Mouse (Mus musculus): ENCODE results near the gene Aldh3a1. TPM values are rescaled to one million over a fixed set of nuclear protein-coding genes. Genes with fewer than 3 reads are reported as not detected.
"Not testable (repeated sequence)": the region's sequence is repeated elsewhere in the genome, so short reads cannot be mapped to it uniquely, and the experiment has no call there.

Gene Aldh3a1
- polyA plus RNA-seq, 1 experiment: 0.16 TPM

- Histone ChIP-seq H3K36me3 (ENCODE audit: control insufficient read depth, insufficient read depth, low read length) (no peaks in the 10 kb centered on the region), H3K27me3 (ENCODE audit: control insufficient read depth, insufficient read depth, low read length) (no peaks in the 10 kb centered on the region), H3K4me3 (ENCODE audit: low read depth, low read length) (no peak overlapping the region), H3K4me1 (ENCODE audit: control insufficient read depth, insufficient read depth, insufficient read length, low read length) (no peaks in the 10 kb centered on the region), H3K27ac (ENCODE audit: insufficient read depth, low read depth, low read length) (no peak overlapping the region)
- no peak for TF ChIP-seq CTCF (IDR thresholded peaks at IDR 0.05; ENCODE audit: extremely low read depth, insufficient read length, insufficient replicate concordance, low read depth, low read length)
- no peak for TF ChIP-seq POLR2A (IDR thresholded peaks at IDR 0.05; ENCODE audit: low read depth, low read length)
- 89% methylated on average over 3 of the region's 3 CpGs for WGBS
Observed at GRCm38 (mm10) chr11:61180361-61180760, 27.0 kb upstream of the Aldh3a1 start.

GRCm38 (mm10) chr11:61181624-61182023, 25.7 kb upstream of the Aldh3a1 start:
- Histone ChIP-seq H3K27ac (ENCODE audit: insufficient read depth, low read depth, low read length) (no peak overlapping the region), H3K36me3 (ENCODE audit: control insufficient read depth, insufficient read depth, low read length) (no peaks in the 10 kb centered on the region), H3K4me1 (ENCODE audit: control insufficient read depth, insufficient read depth, insufficient read length, low read length) (no peaks in the 10 kb centered on the region), H3K27me3 (ENCODE audit: control insufficient read depth, insufficient read depth, low read length) (no peaks in the 10 kb centered on the region), H3K4me3 (ENCODE audit: low read depth, low read length) (no peak overlapping the region)
- TF ChIP-seq POLR2A (IDR thresholded peaks at IDR 0.05; ENCODE audit: low read depth, low read length) (no peak), CTCF (IDR thresholded peaks at IDR 0.05; ENCODE audit: extremely low read depth, insufficient read length, insufficient replicate concordance, low read depth, low read length) (no peak)

GRCm38 (mm10) chr11:61183820-61184219, 23.5 kb upstream of the Aldh3a1 start:
- Histone ChIP-seq H3K27me3 (ENCODE audit: control insufficient read depth, insufficient read depth, low read length) (no peaks in the 10 kb centered on the region), H3K4me3 (ENCODE audit: low read depth, low read length) (no peak overlapping the region), H3K36me3 (ENCODE audit: control insufficient read depth, insufficient read depth, low read length) (no peaks in the 10 kb centered on the region), H3K4me1 (ENCODE audit: control insufficient read depth, insufficient read depth, insufficient read length, low read length) (no peaks in the 10 kb centered on the region), H3K27ac (ENCODE audit: insufficient read depth, low read depth, low read length) (no peak overlapping the region)
- no peak for TF ChIP-seq POLR2A (IDR thresholded peaks at IDR 0.05; ENCODE audit: low read depth, low read length)
- TF ChIP-seq CTCF (IDR thresholded peaks at IDR 0.05; ENCODE audit: extremely low read depth, insufficient read length, insufficient replicate concordance, low read depth, low read length): no peak
- 72% methylated on average over 1 of the region's 1 CpGs for WGBS

GRCm38 (mm10) chr11:61190776-61191175, 16.6 kb upstream of the Aldh3a1 start:
- TF ChIP-seq CTCF (IDR thresholded peaks at IDR 0.05; ENCODE audit: extremely low read depth, insufficient read length, insufficient replicate concordance, low read depth, low read length): no peak
- no peak for TF ChIP-seq POLR2A (IDR thresholded peaks at IDR 0.05; ENCODE audit: low read depth, low read length)
- Histone ChIP-seq H3K4me1 (ENCODE audit: control insufficient read depth, insufficient read depth, insufficient read length, low read length) (no peaks in the 10 kb centered on the region), H3K27me3 (ENCODE audit: control insufficient read depth, insufficient read depth, low read length) (no peaks in the 10 kb centered on the region), H3K27ac (ENCODE audit: insufficient read depth, low read depth, low read length) (no peak overlapping the region), H3K36me3 (ENCODE audit: control insufficient read depth, insufficient read depth, low read length) (no peaks in the 10 kb centered on the region), H3K4me3 (ENCODE audit: low read depth, low read length) (no peak overlapping the region)
- WGBS: 61% methylated on average over 2 of the region's 2 CpGs

GRCm38 (mm10) chr11:61192123-61192522, 15.2 kb upstream of the Aldh3a1 start:
- H3K4me1 ChIP-seq (ENCODE audit: control insufficient read depth, insufficient read depth, insufficient read length, low read length); H3K27me3 ChIP-seq (ENCODE audit: control insufficient read depth, insufficient read depth, low read length); H3K36me3 ChIP-seq (ENCODE audit: control insufficient read depth, insufficient read depth, low read length); H3K4me3 ChIP-seq (ENCODE audit: low read depth, low read length); H3K27ac ChIP-seq (ENCODE audit: insufficient read depth, low read depth, low read length): not testable (repeated sequence)
- 87% methylated on average over 8 of the region's 10 CpGs for WGBS

- 89% methylated on average over 2 of the region's 2 CpGs for WGBS
Observed at GRCm38 (mm10) chr11:61192779-61193178, 14.6 kb upstream of the Aldh3a1 start.

GRCm38 (mm10) chr11:61193392-61193791, 13.9 kb upstream of the Aldh3a1 start:
- no peak overlapping the region for H3K27ac ChIP-seq (ENCODE audit: insufficient read depth, low read depth, low read length)
- TF ChIP-seq POLR2A (IDR thresholded peaks at IDR 0.05; ENCODE audit: low read depth, low read length) (no peak), CTCF (IDR thresholded peaks at IDR 0.05; ENCODE audit: extremely low read depth, insufficient read length, insufficient replicate concordance, low read depth, low read length) (peak; percentile 98)

More at GRCm38 (mm10) chr11:61192779-61193178, 14.6 kb upstream of the Aldh3a1 start:
- TF ChIP-seq CTCF (IDR thresholded peaks at IDR 0.05; ENCODE audit: extremely low read depth, insufficient read length, insufficient replicate concordance, low read depth, low read length) (no peak), POLR2A (IDR thresholded peaks at IDR 0.05; ENCODE audit: low read depth, low read length) (no peak)
- Histone ChIP-seq H3K27ac (ENCODE audit: insufficient read depth, low read depth, low read length) (no peak overlapping the region), H3K36me3 (ENCODE audit: control insufficient read depth, insufficient read depth, low read length) (no peaks in the 10 kb centered on the region), H3K4me3 (ENCODE audit: low read depth, low read length) (no peak overlapping the region), H3K4me1 (ENCODE audit: control insufficient read depth, insufficient read depth, insufficient read length, low read length) (no peaks in the 10 kb centered on the region), H3K27me3 (ENCODE audit: control insufficient read depth, insufficient read depth, low read length) (no peaks in the 10 kb centered on the region)

More at GRCm38 (mm10) chr11:61193392-61193791, 13.9 kb upstream of the Aldh3a1 start:
- H3K4me1 ChIP-seq (ENCODE audit: control insufficient read depth, insufficient read depth, insufficient read length, low read length): no peaks in the 10 kb centered on the region
- no peak overlapping the region for H3K4me3 ChIP-seq (ENCODE audit: low read depth, low read length)
- WGBS: 3% methylated on average over 9 of the region's 9 CpGs
- H3K27me3 ChIP-seq (ENCODE audit: control insufficient read depth, insufficient read depth, low read length): no peaks in the 10 kb centered on the region
- no peaks in the 10 kb centered on the region for H3K36me3 ChIP-seq (ENCODE audit: control insufficient read depth, insufficient read depth, low read length)
